Mouse (Mus musculus) B cell, adult (primary cell): ENCODE measurements around the gene Pcna. TPM values are rescaled to one million over a fixed set of nuclear protein-coding genes. Genes with fewer than 3 reads are reported as not detected.

Source experiments
- total RNA-seq: library from RNA; stranded (reverse); gene quantifications from 4 replicates; pipeline ENCODE4 v1.2.4, GENCODE M21; 2023; ENCODE audit not compliant: inconsistent age

The Pcna gene
- total RNA-seq: 232 to 275 TPM (median 250 TPM) in 4 replicates

DNA sequence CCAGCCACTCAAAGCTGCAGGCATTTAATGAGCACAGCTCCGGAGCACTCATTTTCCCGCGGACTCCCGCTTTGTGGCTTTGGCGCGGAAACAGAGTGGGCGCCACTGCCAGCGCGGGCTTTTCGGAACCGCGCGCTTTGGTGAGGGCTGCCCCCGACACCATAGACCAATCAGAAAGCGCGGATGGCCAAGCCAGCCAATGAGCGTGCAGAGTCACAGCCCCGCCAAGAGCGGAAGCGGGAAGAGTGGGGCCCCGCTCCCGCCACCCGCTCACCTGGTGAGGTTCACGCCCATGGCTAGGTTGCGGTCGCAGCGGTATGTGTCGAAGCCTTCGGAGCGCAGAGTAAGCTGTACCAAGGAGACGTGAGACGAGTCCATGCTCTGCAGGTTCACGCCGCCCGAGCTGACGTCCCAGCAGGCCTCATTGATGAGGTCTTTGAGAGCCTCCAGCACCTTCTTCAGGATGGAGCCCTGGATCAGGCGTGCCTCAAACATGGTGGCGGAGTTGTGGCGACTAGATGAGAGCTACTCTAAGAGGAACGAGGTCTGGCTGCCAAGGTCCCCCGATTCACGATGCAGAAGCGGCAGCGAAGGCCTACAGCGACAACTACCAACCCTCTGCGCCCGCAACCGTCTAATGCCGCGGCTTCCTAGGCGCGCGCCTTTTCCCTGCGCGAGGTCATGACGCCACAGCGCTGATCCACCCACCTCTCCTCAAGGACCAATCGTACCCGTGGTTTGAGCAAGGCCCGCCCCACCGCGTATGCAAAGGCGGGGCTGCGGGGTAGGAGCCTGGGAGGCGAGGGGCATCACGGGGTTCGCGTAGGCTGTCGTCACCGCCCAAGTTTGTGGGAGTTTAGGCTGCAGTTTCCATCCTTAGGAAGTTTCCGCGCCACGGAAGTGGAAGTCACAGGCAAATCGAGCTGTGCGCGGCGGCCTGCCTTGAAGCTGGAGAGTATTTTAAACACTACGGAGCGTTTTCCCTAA, at the start of gene Pcna:
Gene Pcna, minus strand, starts transcription at position 773 of the 987 bp plus-strand sequence.

DNA sequence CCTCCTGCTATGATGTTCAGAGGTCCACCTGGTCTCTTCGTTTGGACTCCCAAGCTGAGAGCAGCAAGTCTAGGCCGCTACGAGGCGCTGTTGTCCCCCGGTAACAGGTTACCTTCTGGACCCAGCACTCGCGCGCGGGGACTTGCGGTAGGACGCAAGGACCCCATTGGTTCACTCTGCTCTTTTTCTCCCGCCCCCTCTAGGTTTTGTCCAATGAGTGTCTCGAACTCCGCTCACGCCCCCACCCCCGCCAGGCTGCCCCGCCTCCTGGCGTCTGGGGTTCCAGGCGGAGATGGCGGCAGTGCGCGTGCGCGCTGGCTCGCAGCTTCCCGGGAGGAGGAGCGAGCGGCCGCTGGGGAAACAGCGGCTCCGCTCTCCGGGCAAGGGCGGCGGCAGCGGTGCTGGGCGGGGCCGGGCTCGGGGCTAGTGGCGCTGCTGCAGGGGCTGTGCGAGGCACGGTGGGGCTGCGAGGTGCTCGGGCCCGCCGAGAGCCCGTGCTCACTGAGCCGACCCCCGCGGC, 9.8 kb upstream of the Pcna start, which contains the start of gene Cds2:
Gene Cds2, plus strand, starts transcription at position 270 of the 520 bp plus-strand sequence.

DNA sequence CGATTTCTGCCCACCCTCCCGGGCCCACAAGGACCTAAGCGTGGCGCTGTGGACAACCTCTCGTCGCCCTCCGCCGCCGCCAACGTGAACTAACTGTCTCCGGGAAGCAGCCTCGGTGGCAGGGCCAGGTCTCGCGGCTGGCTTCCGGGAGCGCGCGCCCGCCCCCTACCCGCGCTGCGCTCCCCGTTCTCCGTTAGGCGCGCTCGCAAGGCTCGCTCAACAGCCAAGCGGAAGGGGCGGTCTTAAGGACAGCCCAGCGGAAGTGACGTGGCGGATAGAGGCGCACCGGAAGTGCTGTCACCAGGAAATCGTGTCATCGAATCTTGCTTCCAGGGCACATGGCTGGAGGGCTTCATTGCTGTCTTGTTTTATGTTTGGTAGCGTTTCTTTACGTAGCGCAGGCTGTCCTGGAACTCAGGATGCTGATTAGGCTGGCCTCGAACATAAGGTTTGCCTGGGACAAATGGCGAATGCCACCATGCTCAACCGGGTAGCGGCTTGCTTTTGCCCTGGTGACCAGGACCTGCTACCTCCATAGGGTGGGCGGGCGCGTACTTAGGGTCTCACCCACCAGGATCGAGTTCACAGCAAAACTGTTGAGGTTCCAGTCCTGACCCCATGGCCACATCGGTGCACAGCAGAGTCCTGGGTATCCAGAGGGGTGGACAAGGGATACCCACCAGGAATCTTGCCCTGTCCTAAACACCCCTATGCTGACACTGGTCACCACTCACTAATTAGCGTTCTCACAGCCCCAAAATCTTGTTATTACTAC, 5.4 kb downstream of the Pcna start, which contains the start of gene Tmem230:
Gene Tmem230, minus strand, starts transcription at position 269 of the 775 bp plus-strand sequence.

Other genes starting within 250 kb of the Pcna start
- 215 to 231 TPM (median 225 TPM) in 4 replicates for gene Rassf2, start 223.1 kb downstream of the Pcna start, total RNA-seq
- 31.9 to 41.8 TPM (median 37.3 TPM) in 4 replicates for gene Slc23a2, start 108.2 kb downstream of the Pcna start, total RNA-seq
- 24.8 to 32.2 TPM (median 26.6 TPM) in 4 replicates for gene Tmem230, start 5.5 kb downstream of the Pcna start, total RNA-seq
- 61.5 to 72.5 TPM (median 67.0 TPM) in 4 replicates for gene Cds2, start 9.8 kb upstream of the Pcna start, total RNA-seq
- not detected in 4 replicates for gene Prokr2, start 132.1 kb upstream of the Pcna start, total RNA-seq